Mouse (Mus musculus): Measurements from ENCODE around the gene Taok3. TPM values are rescaled to one million over a fixed set of nuclear protein-coding genes. Genes with fewer than 3 reads are reported as not detected.

The Taok3 gene
- total and polyA plus RNA-seq, 2 experiments from 2014 or later, result 30.1 to 61.9 TPM

DNA sequence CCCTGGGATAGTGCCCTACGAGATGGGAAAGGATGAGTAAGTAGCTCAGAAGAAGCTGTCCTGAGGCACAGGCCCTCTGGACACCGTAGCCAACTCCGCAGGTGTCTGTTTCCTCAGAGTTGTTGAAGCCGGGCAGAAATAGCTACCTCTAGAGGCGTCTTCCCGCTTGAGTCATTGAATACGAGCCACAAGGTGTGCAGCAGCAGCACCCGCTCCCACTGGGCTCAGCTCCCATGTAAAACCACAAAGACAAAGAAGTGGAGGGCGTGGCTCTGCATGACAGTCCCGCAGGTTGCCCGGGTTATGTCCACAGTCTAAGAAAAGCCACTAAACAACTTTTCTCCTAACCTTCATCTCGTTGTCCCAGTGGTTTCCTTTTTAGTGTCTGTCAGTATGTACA is 111.1 kb downstream of the Taok3 start:
- Histone ChIP-seq H3K4me3 (ENCODE audit: low read depth, low read length) (no peak overlapping the region), H3K9me3 (ENCODE audit: low read length) (no peaks in the 10 kb centered on the region), H3K36me3 (ENCODE audit: insufficient read depth, low read length) (peaks cover 5% of the 10 kb centered on the region; the same call in 1 of the 2 replicates), H3K4me2 (ENCODE audit: low read depth, low read length, poor library complexity, severe bottlenecking) (no peak overlapping the region), H3K27me3 (ENCODE audit: insufficient read depth, low read length) (no peaks in the 10 kb centered on the region), H3K9ac (replicated peaks; ENCODE audit: low read length, poor library complexity, severe bottlenecking) (no peak overlapping the region), H3K4me1 (ENCODE audit: insufficient read depth, low read length) (no peaks in the 10 kb centered on the region), H3K27ac (ENCODE audit: low read depth, low read length) (no peak overlapping the region)
- 62% methylated on average over 12 of the region's 12 CpGs for WGBS
- ATAC-seq (ENCODE audit: low FRiP score), result no peak
- TF ChIP-seq CTCF (IDR thresholded peaks at IDR 0.05), result no peak
- no peak for DNase-seq (ENCODE audit: low spot score)

DNA sequence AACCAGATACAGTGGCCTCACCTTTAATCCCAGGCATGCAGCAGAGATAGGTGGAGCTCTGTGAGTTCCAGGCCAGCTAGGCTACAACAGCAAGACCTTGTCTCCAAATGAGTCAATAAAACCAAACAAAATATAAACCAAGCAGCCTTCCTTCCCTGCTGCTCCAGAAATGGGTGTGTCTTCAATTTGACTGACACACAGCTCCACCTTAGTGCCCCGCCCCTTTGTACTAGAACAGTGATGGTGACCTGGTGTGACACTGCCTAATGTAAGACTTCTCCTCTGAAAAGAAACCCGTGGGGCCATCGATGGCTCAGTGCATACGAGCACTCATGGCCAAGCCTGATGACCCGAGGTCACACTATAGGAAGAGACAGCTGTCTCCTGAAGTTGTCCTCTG is 116.6 kb downstream of the Taok3 start:
- Histone ChIP-seq H3K9me3 (ENCODE audit: low read length) (no peaks in the 10 kb centered on the region), H3K27ac (ENCODE audit: low read depth, low read length) (no peak overlapping the region), H3K27me3 (ENCODE audit: insufficient read depth, low read length) (no peaks in the 10 kb centered on the region), H3K4me1 (ENCODE audit: insufficient read depth, low read length) (no peaks in the 10 kb centered on the region), H3K36me3 (ENCODE audit: insufficient read depth, low read length) (peaks cover 4% of the 10 kb centered on the region; the same call in 1 of the 2 replicates), H3K9ac (replicated peaks; ENCODE audit: low read length, poor library complexity, severe bottlenecking) (no peak overlapping the region), H3K4me2 (ENCODE audit: low read depth, low read length, poor library complexity, severe bottlenecking) (no peak overlapping the region), H3K4me3 (ENCODE audit: low read depth, low read length) (no peak overlapping the region)
- ATAC-seq (ENCODE audit: low FRiP score) (no peak), DNase-seq (ENCODE audit: low spot score) (no peak)
- no peak for TF ChIP-seq CTCF (IDR thresholded peaks at IDR 0.05)
- WGBS, result 89% methylated on average over 5 of the region's 5 CpGs

DNA sequence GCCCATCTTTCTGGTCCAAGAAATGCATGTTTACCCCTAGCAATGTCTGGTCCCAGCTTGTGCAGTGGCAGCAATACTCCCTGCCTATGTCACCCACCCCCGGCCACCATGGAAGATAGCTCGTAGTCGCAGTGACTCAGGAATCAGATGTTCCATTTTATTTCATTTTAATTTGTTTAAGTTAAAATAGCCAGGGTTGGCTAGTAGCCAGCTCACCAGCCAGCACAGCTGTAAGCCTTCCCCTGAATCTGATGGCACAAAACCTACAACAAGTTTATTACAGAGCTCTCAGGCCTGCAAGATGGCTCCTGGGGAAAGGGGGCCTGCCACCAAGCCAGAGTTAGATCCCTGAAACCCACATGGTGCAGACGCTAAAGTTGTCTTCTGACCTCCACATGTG is 119.2 kb downstream of the Taok3 start:
- no peak overlapping the region for H3K27ac ChIP-seq (ENCODE audit: low read depth, low read length)
- H3K9me3 ChIP-seq (ENCODE audit: low read length), result no peaks in the 10 kb centered on the region
- WGBS, result 77% methylated on average over 4 of the region's 4 CpGs
- H3K4me2 ChIP-seq (ENCODE audit: low read depth, low read length, poor library complexity, severe bottlenecking), result no peak overlapping the region
- no peak overlapping the region for H3K4me3 ChIP-seq (ENCODE audit: low read depth, low read length)
- DNase-seq (ENCODE audit: low spot score) (no peak), ATAC-seq (ENCODE audit: low FRiP score) (no peak)
- H3K4me1 ChIP-seq (ENCODE audit: insufficient read depth, low read length), result peaks cover 9% of the 10 kb centered on the region; the same call in 1 of the 2 replicates
- no peaks in the 10 kb centered on the region for H3K27me3 ChIP-seq (ENCODE audit: insufficient read depth, low read length)
- no peak overlapping the region for H3K9ac ChIP-seq (replicated peaks; ENCODE audit: low read length, poor library complexity, severe bottlenecking)
- H3K36me3 ChIP-seq (ENCODE audit: insufficient read depth, low read length), result peaks cover 4% of the 10 kb centered on the region; the same call in 1 of the 2 replicates
- no peak for TF ChIP-seq CTCF (IDR thresholded peaks at IDR 0.05)

DNA sequence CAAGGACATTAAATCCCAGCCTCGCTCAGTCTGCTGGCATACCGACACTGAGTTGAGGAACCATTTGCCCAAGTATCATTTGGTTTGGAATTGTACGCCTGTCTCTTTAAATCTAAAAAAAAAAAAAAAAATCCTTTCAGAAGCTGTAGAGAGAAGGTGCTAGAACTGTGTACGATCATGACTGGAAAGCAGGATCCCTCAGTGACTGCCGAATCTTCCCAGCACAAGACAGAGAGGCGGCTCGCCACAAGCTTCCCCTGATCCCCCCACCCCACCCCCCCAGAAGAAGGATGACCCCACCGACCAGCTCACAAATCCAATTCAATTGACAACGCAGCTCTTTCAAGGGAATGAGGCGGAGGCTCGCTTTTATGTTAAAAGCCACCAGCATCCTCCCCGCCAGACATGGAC is 120.4 kb downstream of the Taok3 start:
- Histone ChIP-seq H3K9ac (replicated peaks; ENCODE audit: low read length, poor library complexity, severe bottlenecking) (peak overlapping the region; percentile 91), H3K4me2 (ENCODE audit: low read depth, low read length, poor library complexity, severe bottlenecking) (peak overlapping the region; percentile 67), H3K4me1 (ENCODE audit: insufficient read depth, low read length) (peaks cover 9% of the 10 kb centered on the region; the same call in 1 of the 2 replicates), H3K36me3 (ENCODE audit: insufficient read depth, low read length) (0 out of 2 replicates have a peak, but pooled peaks cover 6% of the 10 kb centered on the region), H3K9me3 (ENCODE audit: low read length) (no peaks in the 10 kb centered on the region), H3K4me3 (ENCODE audit: low read depth, low read length) (peak overlapping the region; percentile 57), H3K27me3 (ENCODE audit: insufficient read depth, low read length) (no peaks in the 10 kb centered on the region), H3K27ac (ENCODE audit: low read depth, low read length) (peak overlapping the region; percentile 92)
- no peak for TF ChIP-seq CTCF (IDR thresholded peaks at IDR 0.05)
- DNase-seq (ENCODE audit: low spot score), result peak; percentile 64
- under 1% methylated on average over 12 of the region's 12 CpGs for WGBS
- peak; percentile 57; the same call in 1 of the 2 replicates for ATAC-seq (ENCODE audit: low FRiP score)

DNA sequence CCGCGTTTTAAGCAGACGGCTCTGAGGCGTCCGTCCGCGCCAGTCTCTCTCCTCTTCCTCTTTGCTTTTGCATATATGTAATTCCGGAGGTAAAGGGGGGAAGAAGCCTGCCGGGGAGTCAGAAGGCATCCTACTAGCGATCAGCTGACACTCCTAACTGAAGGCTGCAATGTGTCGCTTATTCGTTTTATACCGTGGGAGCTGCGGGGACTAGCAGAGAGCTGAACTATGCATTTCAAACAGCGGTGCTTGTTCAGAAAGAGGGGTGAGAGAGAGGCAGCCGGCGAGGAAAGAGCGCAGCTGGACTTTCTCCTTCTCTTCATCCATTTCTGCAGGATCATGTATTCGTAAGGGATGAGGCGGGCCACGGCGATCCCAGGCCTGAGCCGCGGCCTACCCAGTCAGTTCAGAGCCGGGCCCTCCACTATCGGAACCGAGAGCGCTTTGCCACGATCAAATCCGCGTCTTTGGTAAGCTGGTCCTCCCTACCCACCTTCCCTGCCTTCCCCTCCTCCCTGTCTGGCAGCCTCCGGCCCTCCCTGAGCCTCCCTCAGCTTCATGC is 120.9 kb downstream of the Taok3 start:
- TF ChIP-seq CTCF (IDR thresholded peaks at IDR 0.05), result no peak
- ATAC-seq (ENCODE audit: low FRiP score), result 0 out of 2 replicates have a peak, but pooled peaks have one; percentile 31
- WGBS, result under 1% methylated on average over 32 of the region's 32 CpGs

DNA sequence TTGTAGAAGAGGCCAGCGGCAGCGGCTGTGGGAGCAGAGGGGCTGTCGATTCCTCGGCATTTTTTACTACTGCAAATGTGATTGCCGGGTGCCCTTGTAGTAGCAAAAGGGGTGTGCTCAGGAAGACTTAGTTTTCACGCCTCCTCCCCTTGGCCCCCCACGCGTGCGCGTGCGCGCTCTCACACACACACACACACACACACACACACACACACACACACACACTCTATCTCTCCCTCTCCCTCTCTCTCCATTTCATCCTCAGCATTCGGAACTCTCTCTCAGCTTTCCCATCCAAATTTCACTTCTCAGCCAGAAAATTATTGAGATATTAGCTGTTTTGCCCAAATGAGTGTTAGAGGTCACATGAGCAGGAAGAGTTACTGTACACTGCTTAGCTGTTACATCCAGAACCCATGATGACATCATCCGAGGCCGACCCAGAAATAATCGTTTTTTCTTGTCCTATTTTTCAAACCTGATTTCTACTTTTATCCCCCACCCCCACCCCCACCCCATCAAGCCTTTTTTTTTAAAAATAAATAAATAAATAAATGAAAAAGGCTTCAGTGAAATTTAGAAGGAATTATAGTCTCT is 122.1 kb downstream of the Taok3 start:
- peaks cover 9% of the 10 kb centered on the region; the same call in 1 of the 2 replicates for H3K4me1 ChIP-seq (ENCODE audit: insufficient read depth, low read length)
- H3K9ac ChIP-seq (replicated peaks; ENCODE audit: low read length, poor library complexity, severe bottlenecking), result peak overlapping the region; percentile 91
- 0 out of 2 replicates have a peak, but pooled peaks cover 6% of the 10 kb centered on the region for H3K36me3 ChIP-seq (ENCODE audit: insufficient read depth, low read length)
- peak overlapping the region; percentile 92 for H3K27ac ChIP-seq (ENCODE audit: low read depth, low read length)
- no peak for TF ChIP-seq CTCF (IDR thresholded peaks at IDR 0.05)
- H3K4me2 ChIP-seq (ENCODE audit: low read depth, low read length, poor library complexity, severe bottlenecking), result peak overlapping the region; percentile 67
- peak; percentile 58; the same call in 1 of the 2 replicates for ATAC-seq (ENCODE audit: low FRiP score)
- peak overlapping the region; percentile 57 for H3K4me3 ChIP-seq (ENCODE audit: low read depth, low read length)
- no peaks in the 10 kb centered on the region for H3K9me3 ChIP-seq (ENCODE audit: low read length)
- DNase-seq (ENCODE audit: low spot score), result peak; percentile 82
- WGBS, result 23% methylated on average over 16 of the region's 16 CpGs
- H3K27me3 ChIP-seq (ENCODE audit: insufficient read depth, low read length), result no peaks in the 10 kb centered on the region

More for the DNA sequence above, 120.9 kb downstream of the Taok3 start:
- peak overlapping the region; percentile 91 for H3K9ac ChIP-seq (replicated peaks; ENCODE audit: low read length, poor library complexity, severe bottlenecking)
- H3K27ac ChIP-seq (ENCODE audit: low read depth, low read length), result peak overlapping the region; percentile 92
- DNase-seq (ENCODE audit: low spot score), result peak; percentile 60
- no peaks in the 10 kb centered on the region for H3K9me3 ChIP-seq (ENCODE audit: low read length)
- H3K4me2 ChIP-seq (ENCODE audit: low read depth, low read length, poor library complexity, severe bottlenecking), result peak overlapping the region; percentile 67
- H3K27me3 ChIP-seq (ENCODE audit: insufficient read depth, low read length), result no peaks in the 10 kb centered on the region
- peak overlapping the region; percentile 57 for H3K4me3 ChIP-seq (ENCODE audit: low read depth, low read length)
- H3K4me1 ChIP-seq (ENCODE audit: insufficient read depth, low read length), result peaks cover 9% of the 10 kb centered on the region; the same call in 1 of the 2 replicates
- H3K36me3 ChIP-seq (ENCODE audit: insufficient read depth, low read length), result 0 out of 2 replicates have a peak, but pooled peaks cover 6% of the 10 kb centered on the region

Data from midbrain, postnatal 0 days (tissue).